Mouse (Mus musculus) limb, embryonic 13.5 days (tissue): Measurements from ENCODE around the gene Msmp. TPM values are rescaled to one million over a fixed set of nuclear protein-coding genes. Genes with fewer than 3 reads are reported as not detected.

Source experiments
- ATAC-seq: fragments of 200-750 bp; cut with Nextera tagmentation; 2 replicates; pipeline ENCODE4 v1.8.0; 2017; ENCODE audit warnings: low read depth, moderate number of reproducible peaks, moderate TSS enrichment; ENCODE audit not compliant: low FRiP score
- H3K27ac ChIP-seq: fragments of 300-500 bp; sonication (generic); 2 replicates; pipeline ENCODE4 v1.5.1; 2015; ENCODE audit warnings: inconsistent platforms, mild to moderate bottlenecking, moderate library complexity
- H3K27me3 ChIP-seq: fragments of 300-500 bp; sonication (generic); 2 replicates; pipeline ENCODE4 v1.6.1; 2015; ENCODE audit warnings: mild to moderate bottlenecking, inconsistent platforms
- H3K36me3 ChIP-seq: fragments of 300-500 bp; sonication (generic); 2 replicates; pipeline ENCODE4 v1.6.1; 2015; ENCODE audit warnings: inconsistent platforms, mild to moderate bottlenecking, moderate library complexity
- H3K4me1 ChIP-seq: fragments of 300-500 bp; sonication (generic); 2 replicates; pipeline ENCODE4 v1.6.1; 2015; ENCODE audit warnings: inconsistent platforms
- H3K4me2 ChIP-seq: fragments of 300-500 bp; sonication (generic); replicated peaks from 2 replicates; pipeline ENCODE4 v1.6.1; 2015; ENCODE audit warnings: inconsistent platforms, mild to moderate bottlenecking, moderate library complexity
- H3K4me3 ChIP-seq: fragments of 300-500 bp; sonication (generic); 2 replicates; pipeline ENCODE4 v1.5.1; 2015; ENCODE audit warnings: moderate library complexity, mild to moderate bottlenecking, inconsistent platforms
- H3K9ac ChIP-seq: fragments of 300-500 bp; sonication (generic); 2 replicates; pipeline ENCODE4 v1.6.1; 2015; ENCODE audit warnings: mild to moderate bottlenecking, inconsistent platforms
- H3K9me3 ChIP-seq: fragments of 300-500 bp; sonication (generic); 2 replicates; pipeline ENCODE4 v1.6.1; 2016; ENCODE audit warnings: inconsistent platforms
- WGBS: fragments of 180-500 bp; shearing (Covaris S2); methylation state at CpG from one replicate; pipeline ENCODE4 v1.1.7; 2015; 5-methylcytosine and 5-hydroxymethylcytosine counted together
- polyA plus RNA-seq: library from polyadenylated mRNA; unstranded; fragments of >200 nt; fragmentation: Nextera tagmentation; extraction: Ambion mirVana; gene quantifications from 2 replicates; pipeline ENCODE4 v1.2.1, GENCODE M21; 2015

Gene Msmp
- polyA plus RNA-seq, 1 experiment from 2014 or later = 1.4 TPM

DNA sequence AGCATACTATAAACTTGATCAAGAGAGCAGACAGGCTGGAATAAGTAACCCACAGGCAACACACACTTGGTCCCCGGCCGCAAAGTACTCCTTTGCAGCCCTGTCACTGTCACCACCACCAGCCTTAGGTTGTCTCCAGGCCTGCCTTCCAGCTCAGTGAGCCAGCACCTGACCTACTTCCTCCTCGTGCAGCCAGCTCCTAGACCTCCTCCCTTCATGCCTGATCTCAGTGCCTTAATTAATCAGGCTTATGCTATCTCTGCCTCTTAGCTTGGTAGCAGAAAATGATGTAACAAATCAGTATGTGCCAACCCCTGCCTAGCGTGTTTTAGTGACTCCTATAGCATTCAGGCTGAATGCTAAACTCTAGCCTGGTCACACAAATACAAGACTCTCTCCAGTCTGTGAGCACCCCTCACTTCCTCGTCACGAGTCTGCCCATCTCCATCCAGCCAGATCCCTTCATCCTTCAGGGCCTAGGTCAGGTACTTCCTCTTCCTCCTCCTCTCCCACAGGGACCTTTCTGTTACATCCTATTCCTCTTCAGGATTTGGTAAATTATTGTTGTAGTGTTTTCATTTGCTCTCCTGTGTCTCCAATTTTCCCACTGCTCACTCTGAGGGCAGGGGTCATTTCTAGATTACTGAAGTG is 12.8 kb downstream of the Msmp start:
- H3K27ac ChIP-seq = no peak overlapping the region
- WGBS = 86% methylated on average over 6 of the region's 6 CpGs
- peaks cover 85% of the 10 kb centered on the region for H3K36me3 ChIP-seq
- ATAC-seq = no peak
- H3K27me3 ChIP-seq = no peaks in the 10 kb centered on the region
- H3K9ac ChIP-seq = no peak overlapping the region
- H3K9me3 ChIP-seq = no peaks in the 10 kb centered on the region
- no peak overlapping the region for H3K4me2 ChIP-seq
- no peak overlapping the region for H3K4me3 ChIP-seq
- H3K4me1 ChIP-seq = peaks cover 20% of the 10 kb centered on the region

DNA sequence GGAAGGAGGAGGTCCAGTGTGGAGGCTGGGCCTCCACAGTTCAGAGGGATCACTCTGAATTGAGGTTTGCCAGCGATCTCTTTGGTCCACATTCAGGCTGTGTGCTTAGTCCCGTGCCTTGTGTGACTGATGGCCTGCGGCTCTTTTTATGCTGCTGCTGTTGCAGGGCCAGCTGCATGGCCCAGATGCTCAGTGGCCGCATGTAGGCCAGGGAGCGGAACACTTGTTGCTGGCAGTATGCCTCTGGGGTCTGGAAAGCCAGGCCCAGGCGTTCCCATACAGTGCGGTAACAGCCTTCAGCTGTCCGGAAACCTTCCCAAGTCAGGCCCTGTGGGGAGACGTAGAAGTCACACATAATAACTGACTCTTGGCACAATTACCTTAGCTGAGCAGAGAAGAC is 17.2 kb downstream of the Msmp start:
- no peak for ATAC-seq
- WGBS = 85% methylated on average over 9 of the region's 9 CpGs
- Histone ChIP-seq H3K4me1 (peaks cover 14% of the 10 kb centered on the region), H3K27me3 (no peaks in the 10 kb centered on the region), H3K4me3 (no peak overlapping the region), H3K4me2 (no peak overlapping the region), H3K9ac (0 out of 2 replicates have a peak overlapping the region, but pooled peaks have one; percentile 19), H3K27ac (no peak overlapping the region), H3K36me3 (peaks cover 81% of the 10 kb centered on the region), H3K9me3 (no peaks in the 10 kb centered on the region)

DNA sequence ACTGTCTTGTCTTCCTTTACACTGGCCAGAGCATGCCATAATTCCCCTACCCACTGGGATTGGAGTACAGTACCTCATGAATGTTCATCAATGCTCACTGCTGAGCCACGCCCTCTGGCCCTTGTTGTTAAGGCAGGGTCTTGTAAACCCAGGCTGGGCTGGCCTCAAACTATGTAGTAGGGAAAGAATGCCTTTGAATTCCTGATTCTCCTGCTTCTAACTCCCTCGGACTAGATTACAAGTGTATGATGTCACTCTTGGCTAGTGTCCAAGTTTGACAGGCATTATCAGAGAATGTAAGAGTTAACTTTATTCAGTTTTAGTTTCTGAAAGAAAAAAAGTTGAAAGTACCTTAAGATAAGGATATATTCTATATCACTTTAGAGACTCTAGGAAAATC is 20.1 kb downstream of the Msmp start:
- peaks cover 35% of the 10 kb centered on the region for H3K4me1 ChIP-seq
- peak overlapping the region; percentile 91; the same call in 1 of the 2 replicates for H3K4me2 ChIP-seq
- no peaks in the 10 kb centered on the region for H3K9me3 ChIP-seq
- no peak overlapping the region for H3K4me3 ChIP-seq
- 59% methylated on average over 2 of the region's 2 CpGs for WGBS
- H3K27ac ChIP-seq = no peak overlapping the region
- H3K27me3 ChIP-seq = no peaks in the 10 kb centered on the region
- H3K9ac ChIP-seq = no peak overlapping the region; the same call in 1 of the 2 replicates
- H3K36me3 ChIP-seq = peaks cover 52% of the 10 kb centered on the region
- ATAC-seq = no peak

DNA sequence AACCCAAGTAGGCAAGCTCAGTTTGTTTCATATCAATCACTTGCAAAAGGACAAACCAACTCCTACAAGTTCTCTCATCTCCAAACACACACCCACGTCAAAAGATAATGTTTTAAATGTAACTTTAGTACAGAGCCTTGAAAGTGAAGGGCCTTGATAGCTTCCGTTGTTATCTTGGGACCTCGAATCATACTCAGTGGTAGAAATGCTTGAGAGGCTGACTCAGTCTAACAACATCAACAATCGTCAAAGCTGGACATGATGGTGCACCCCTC is 20.8 kb downstream of the Msmp start:
- WGBS = 81% methylated on average over 4 of the region's 4 CpGs
- ATAC-seq = no peak
- Histone ChIP-seq H3K4me1 (peaks cover 41% of the 10 kb centered on the region), H3K27ac (no peak overlapping the region), H3K9ac (peak overlapping the region; percentile 93), H3K27me3 (no peaks in the 10 kb centered on the region), H3K9me3 (no peaks in the 10 kb centered on the region), H3K4me3 (peak overlapping the region; percentile 92), H3K4me2 (peak overlapping the region; percentile 91), H3K36me3 (peaks cover 45% of the 10 kb centered on the region)

DNA sequence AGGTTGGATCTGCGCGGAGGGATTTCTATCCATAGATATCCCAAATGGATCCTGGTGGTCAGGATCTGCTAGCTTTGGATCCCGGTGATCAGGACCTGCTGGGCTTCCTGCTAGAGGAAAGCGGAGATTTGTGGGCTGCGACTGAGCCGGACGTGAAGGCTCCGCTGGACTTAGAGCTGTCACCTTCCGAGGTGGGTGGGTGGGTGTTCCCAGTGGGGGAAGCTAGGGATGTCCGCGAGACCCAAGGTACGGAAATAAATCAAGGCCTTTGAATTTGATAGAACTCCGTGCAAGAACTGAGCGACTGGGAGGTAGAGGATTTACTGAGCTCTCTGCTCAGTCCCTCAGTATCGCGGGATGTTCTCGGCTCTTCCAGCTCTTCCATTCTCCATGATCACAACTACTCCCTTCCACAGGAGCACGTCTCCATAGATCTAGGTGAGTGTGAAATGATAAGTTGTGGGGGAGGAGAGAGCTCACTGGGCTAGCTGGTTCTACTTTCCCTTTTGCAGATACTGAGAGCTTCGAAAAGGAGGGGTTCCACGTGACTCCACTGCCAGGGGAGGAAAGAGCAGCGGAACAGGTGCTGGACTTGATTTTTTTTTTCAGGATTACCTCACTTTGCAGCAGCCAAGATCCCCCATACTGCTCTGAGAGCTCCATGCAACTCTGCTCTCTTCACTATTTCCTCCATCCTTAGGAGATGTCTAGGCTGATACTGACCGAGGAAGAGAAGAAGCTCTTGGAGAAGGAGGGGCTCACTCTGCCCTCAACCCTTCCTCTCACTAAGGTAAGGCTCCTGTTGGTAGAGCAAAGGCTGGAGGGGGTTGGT is 21.3 kb downstream of the Msmp start:
- peak overlapping the region; percentile 99 for H3K27ac ChIP-seq
- peak overlapping the region; percentile 92 for H3K4me3 ChIP-seq
- WGBS = 5% methylated on average over 22 of the region's 22 CpGs

DNA sequence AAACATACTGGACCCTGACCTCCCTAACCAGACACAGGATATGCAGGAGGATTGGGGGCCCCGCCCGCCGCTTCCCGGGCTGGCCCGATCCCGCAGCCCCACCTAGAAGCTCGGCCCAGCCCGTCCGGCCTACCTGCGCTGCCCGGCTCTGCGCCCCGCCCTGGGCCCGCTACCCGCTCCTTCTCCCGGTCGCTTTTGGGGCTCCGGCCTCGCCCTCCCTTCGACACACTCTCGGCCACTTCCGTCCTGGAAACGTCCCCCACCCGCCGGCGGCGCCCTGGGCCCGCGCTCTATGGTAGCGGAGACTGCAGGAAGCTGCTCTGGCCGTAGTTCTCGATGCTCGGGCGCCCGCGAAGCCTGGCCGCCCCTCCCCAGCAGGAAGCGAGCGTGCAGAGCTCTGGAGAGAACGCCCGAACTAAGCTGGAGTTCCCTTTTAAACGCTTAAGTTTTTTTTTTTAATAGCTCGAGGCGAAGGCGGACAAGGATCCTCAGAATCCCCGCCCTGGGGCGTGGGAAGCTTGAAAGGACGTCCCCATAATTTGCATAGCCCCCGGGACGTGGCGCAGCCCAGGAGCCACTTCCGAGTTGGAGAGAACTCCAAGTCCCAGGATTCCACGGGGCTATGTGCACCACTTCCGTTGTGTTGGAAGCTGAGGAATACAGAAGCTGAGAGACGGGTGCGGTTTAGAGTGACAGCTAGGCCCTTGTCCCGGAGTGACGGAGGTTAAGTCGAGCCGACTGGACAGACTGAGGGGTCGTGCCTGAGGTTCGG is 22.1 kb downstream of the Msmp start, which contains the start of the genes Creb3 and Tln1:
TSS of gene Creb3 (plus strand) at position 336 of the 772 bp plus-strand sequence.
TSS of gene Tln1 (minus strand) at position 695 of the 772 bp plus-strand sequence.
- Histone ChIP-seq H3K27me3 (no peaks in the 10 kb centered on the region), H3K4me3 (peak within 1 kb of the TSS; percentile 92), H3K9ac (peak within 1 kb of the TSS; percentile 93), H3K4me2 (peak within 1 kb of the TSS; percentile 91), H3K27ac (peak within 1 kb of the TSS; percentile 99), H3K4me1 (peaks cover 55% of the 10 kb centered on the region), H3K36me3 (peaks cover 34% of the 10 kb centered on the region), H3K9me3 (no peaks in the 10 kb centered on the region)
- under 1% methylated on average over 62 of the region's 62 CpGs for WGBS
- ATAC-seq = peak; percentile 94

More for the DNA sequence above, 21.3 kb downstream of the Msmp start:
- Histone ChIP-seq H3K36me3 (peaks cover 40% of the 10 kb centered on the region), H3K9ac (peak overlapping the region; percentile 93), H3K4me2 (peak overlapping the region; percentile 91), H3K9me3 (no peaks in the 10 kb centered on the region), H3K4me1 (peaks cover 47% of the 10 kb centered on the region), H3K27me3 (no peaks in the 10 kb centered on the region)
- no peak for ATAC-seq

DNA sequence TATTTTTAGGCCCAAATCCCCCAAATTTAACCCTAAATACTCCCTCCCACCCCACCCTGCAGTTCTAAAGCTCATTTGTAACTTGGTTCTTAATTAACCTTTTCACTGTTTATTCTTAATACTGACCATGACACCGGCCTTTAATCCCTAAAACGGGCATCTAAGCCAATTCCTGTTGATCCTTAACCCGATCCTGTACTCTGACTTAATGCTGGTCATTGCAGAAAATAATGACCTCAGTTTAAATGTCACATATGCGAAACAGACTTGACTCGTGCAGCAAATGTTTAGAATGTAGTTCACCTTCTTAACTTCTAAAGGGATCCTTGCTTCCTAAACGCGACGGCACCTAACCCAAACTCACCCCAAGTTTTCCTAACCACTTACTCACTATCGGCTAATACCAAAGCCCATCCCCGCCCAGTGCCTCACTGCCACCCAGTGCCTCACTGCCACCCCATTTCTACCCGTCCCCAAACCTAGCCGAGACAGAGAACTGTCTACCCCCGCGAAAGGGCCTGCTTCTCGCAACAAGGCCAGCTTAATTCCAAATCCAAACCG is 22.8 kb downstream of the Msmp start:
- H3K27me3 ChIP-seq = no peaks in the 10 kb centered on the region
- peak overlapping the region; percentile 99 for H3K27ac ChIP-seq
- peaks cover 58% of the 10 kb centered on the region for H3K4me1 ChIP-seq
- H3K4me2 ChIP-seq = peak overlapping the region; percentile 91
- H3K4me3 ChIP-seq = peak overlapping the region; percentile 92
- H3K36me3 ChIP-seq = peaks cover 34% of the 10 kb centered on the region
- no peaks in the 10 kb centered on the region for H3K9me3 ChIP-seq
- H3K9ac ChIP-seq = peak overlapping the region; percentile 93
- WGBS = under 1% methylated on average over 16 of the region's 16 CpGs
- ATAC-seq = peak; percentile 5; the same call in 1 of the 2 replicates

DNA sequence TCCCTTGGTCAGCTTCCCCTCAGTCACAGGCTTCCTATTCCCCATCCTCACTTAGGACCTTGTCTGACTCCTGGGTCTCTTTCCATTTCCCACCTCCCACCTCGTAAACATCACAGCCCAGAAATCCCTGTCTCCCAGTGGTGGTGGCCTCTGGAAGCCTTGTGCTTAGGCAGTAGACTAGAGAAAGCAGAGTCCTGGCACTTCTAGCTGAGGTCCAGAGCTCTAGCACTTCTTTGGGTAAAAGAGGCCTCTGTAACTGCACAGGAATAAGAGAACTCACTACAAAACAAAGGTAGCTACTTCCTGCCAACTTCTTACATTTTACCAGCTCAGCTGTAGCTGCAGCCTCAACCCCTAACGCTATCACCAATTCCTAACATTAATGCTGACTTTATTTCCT is 23.3 kb downstream of the Msmp start:
- WGBS = 19% methylated on average over 2 of the region's 2 CpGs
- Histone ChIP-seq H3K4me3 (peak overlapping the region; percentile 92), H3K4me2 (peak overlapping the region; percentile 91), H3K36me3 (peaks cover 34% of the 10 kb centered on the region), H3K27me3 (no peaks in the 10 kb centered on the region), H3K9me3 (no peaks in the 10 kb centered on the region), H3K4me1 (peaks cover 58% of the 10 kb centered on the region), H3K9ac (peak overlapping the region; percentile 93), H3K27ac (peak overlapping the region; percentile 99; the same call in 1 of the 2 replicates)
- ATAC-seq = no peak

DNA sequence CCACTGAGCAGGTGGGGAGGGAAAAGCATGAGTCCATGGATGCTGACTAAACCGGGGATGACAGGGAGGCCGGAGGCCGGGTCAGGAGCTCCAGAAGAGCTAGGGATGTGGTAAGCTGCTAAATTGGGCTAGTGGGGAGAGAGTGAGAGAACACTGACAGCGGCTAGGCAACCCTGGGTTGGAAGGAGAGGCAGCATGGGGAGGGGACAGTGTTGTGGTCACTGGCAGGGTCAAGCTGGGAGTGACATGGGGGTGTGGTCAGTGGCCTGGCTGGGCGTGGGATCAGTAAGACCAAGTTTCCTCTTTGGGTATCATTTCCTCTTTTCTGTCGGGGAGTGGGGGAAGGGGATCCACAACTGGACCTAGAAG is 24.1 kb downstream of the Msmp start:
- peak overlapping the region; percentile 56; the same call in 1 of the 2 replicates for H3K9ac ChIP-seq
- peaks cover 34% of the 10 kb centered on the region for H3K36me3 ChIP-seq
- peak overlapping the region; percentile 91 for H3K4me2 ChIP-seq
- H3K27ac ChIP-seq = no peak overlapping the region
- 42% methylated on average over 6 of the region's 6 CpGs for WGBS
- no peaks in the 10 kb centered on the region for H3K27me3 ChIP-seq
- peak overlapping the region; percentile 92 for H3K4me3 ChIP-seq
- peaks cover 58% of the 10 kb centered on the region for H3K4me1 ChIP-seq
- ATAC-seq = no peak
- H3K9me3 ChIP-seq = no peaks in the 10 kb centered on the region

DNA sequence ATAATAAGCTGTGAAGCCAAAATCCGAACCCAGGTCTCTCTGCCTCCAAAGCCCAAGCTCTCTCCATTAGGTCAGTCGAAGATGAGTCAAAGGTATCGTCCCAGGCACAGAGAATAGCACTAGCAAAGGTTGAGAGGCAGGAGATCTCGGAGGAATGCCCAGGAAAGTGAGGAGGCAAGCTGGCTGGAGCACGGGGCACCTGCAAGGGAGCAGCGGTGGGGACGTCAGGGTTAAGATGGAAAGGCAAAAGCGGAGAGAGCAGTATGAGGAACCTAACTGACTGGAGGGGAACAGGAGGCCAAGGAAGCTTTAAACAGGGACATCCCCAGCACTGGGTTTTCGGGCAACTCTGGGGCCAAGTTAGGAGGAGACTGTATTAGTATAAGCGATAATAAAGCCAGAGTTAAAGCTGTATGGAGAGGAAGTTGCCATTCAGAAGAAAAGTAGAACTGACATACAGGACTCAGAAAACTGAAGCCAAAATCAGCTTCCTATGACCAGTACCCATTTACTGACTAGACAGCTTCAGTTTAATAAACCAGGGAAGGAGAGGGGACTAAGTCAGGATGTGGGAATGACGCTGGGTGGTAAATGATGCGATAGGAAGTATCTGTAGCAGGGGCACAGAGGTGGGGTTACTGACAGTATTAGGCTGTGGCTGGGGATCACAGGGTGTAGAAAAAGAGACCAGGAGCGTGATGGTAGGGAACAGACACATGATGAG is 24.6 kb downstream of the Msmp start:
- H3K9me3 ChIP-seq = no peaks in the 10 kb centered on the region

More for the DNA sequence above, 24.6 kb downstream of the Msmp start:
- Histone ChIP-seq H3K27me3 (no peaks in the 10 kb centered on the region), H3K9ac (peak overlapping the region; percentile 56; the same call in 1 of the 2 replicates), H3K27ac (peak overlapping the region; percentile 81; the same call in 1 of the 2 replicates), H3K4me2 (peak overlapping the region; percentile 91), H3K4me1 (peaks cover 58% of the 10 kb centered on the region), H3K4me3 (peak overlapping the region; percentile 92), H3K36me3 (peaks cover 34% of the 10 kb centered on the region)
- no peak for ATAC-seq
- 82% methylated on average over 13 of the region's 13 CpGs for WGBS
